Mouse (Mus musculus): ENCODE measurements around the gene Mcl1.
"Not testable (repeated sequence)": the region's sequence is repeated elsewhere in the genome, so short reads cannot be mapped to it uniquely, and the experiment has no call there.

The Mcl1 gene

GRCm38 (mm10) chr3:95658236-95658867, at the start of gene Mcl1:
Mcl1 (plus strand) TSS chr3:95658788.
- peak; percentile 94 for DNase-seq

GRCm38 (mm10) chr3:95609195-95609594, 49.4 kb upstream of the Mcl1 start:
- DNase-seq = no peak

- DNase-seq = no peak
Measured at GRCm38 (mm10) chr3:95613996-95614395, 44.6 kb upstream of the Mcl1 start.

- no peak for DNase-seq
Measured at GRCm38 (mm10) chr3:95618511-95618910, 40.1 kb upstream of the Mcl1 start.

- DNase-seq = no peak
Measured at GRCm38 (mm10) chr3:95621241-95621640, 37.3 kb upstream of the Mcl1 start.

- DNase-seq = not testable (repeated sequence)
Measured at GRCm38 (mm10) chr3:95622421-95622820, 36.2 kb upstream of the Mcl1 start.

GRCm38 (mm10) chr3:95623551-95623950, 35.0 kb upstream of the Mcl1 start:
- DNase-seq = no peak

- not testable (repeated sequence) for DNase-seq
Measured at GRCm38 (mm10) chr3:95623991-95624515, 34.5 kb upstream of the Mcl1 start.

- peak; percentile 99 for DNase-seq
Measured at GRCm38 (mm10) chr3:95624628-95625503, 33.7 kb upstream of the Mcl1 start, which contains the start of gene Ensa. Ensa (plus strand) TSS chr3:95624993.

- DNase-seq = no peak
Measured at GRCm38 (mm10) chr3:95627763-95628162, 30.8 kb upstream of the Mcl1 start.

- DNase-seq = no peak
Measured at GRCm38 (mm10) chr3:95629755-95630154, 28.8 kb upstream of the Mcl1 start.

GRCm38 (mm10) chr3:95630856-95631255, 27.7 kb upstream of the Mcl1 start:
- no peak for DNase-seq

- DNase-seq = no peak
Measured at GRCm38 (mm10) chr3:95631304-95631703, 27.3 kb upstream of the Mcl1 start.

GRCm38 (mm10) chr3:95632648-95633588, 25.7 kb upstream of the Mcl1 start:
- DNase-seq = no peak

GRCm38 (mm10) chr3:95635636-95636035, 23.0 kb upstream of the Mcl1 start:
- no peak for DNase-seq

- DNase-seq = peak; percentile 36
Measured at GRCm38 (mm10) chr3:95636072-95636471, 22.5 kb upstream of the Mcl1 start.

GRCm38 (mm10) chr3:95639694-95640093, 18.9 kb upstream of the Mcl1 start:
- DNase-seq = no peak

GRCm38 (mm10) chr3:95643097-95643496, 15.5 kb upstream of the Mcl1 start:
- no peak for DNase-seq

GRCm38 (mm10) chr3:95645313-95646235, 13.0 kb upstream of the Mcl1 start:
- no peak for DNase-seq

GRCm38 (mm10) chr3:95648016-95648415, 10.6 kb upstream of the Mcl1 start:
- DNase-seq = no peak

- DNase-seq = no peak
Measured at GRCm38 (mm10) chr3:95650276-95651032, 8.1 kb upstream of the Mcl1 start.

Measured in kidney, adult 11 months (tissue).